Mouse (Mus musculus): Measurements from ENCODE around the gene U2surp. TPM values are rescaled to one million over a fixed set of nuclear protein-coding genes. Genes with fewer than 3 reads are reported as not detected.
"Not testable (repeated sequence)": the region's sequence is repeated elsewhere in the genome, so short reads cannot be mapped to it uniquely, and the experiment has no call there.

U2surp gene
- polyA plus RNA-seq, 1 experiment = 6.6 TPM

- H3K27me3 ChIP-seq (ENCODE audit: control insufficient read depth, insufficient read depth, low read length) = no peaks in the 10 kb centered on the region
- H3K27ac ChIP-seq (ENCODE audit: control insufficient read depth, insufficient read depth, low read length) = no peak overlapping the region
- DNase-seq = no peak
- no peaks in the 10 kb centered on the region for H3K4me1 ChIP-seq (replicated peaks; ENCODE audit: control insufficient read depth, insufficient read depth, low read length)
- TF ChIP-seq CTCF (IDR thresholded peaks at IDR 0.05; ENCODE audit: borderline replicate concordance, control insufficient read depth, extremely low read depth, insufficient read depth, low read length, poor library complexity) (no peak), POLR2A (IDR thresholded peaks at IDR 0.05; ENCODE audit: control insufficient read depth, extremely low read depth, insufficient read depth, low read length, poor library complexity) (no peak)
- no peak overlapping the region for H3K4me3 ChIP-seq (ENCODE audit: control insufficient read depth, insufficient read depth, low read length)
- H3K36me3 ChIP-seq (ENCODE audit: control insufficient read depth, insufficient read depth, low read length) = peaks cover 66% of the 10 kb centered on the region
Measured at GRCm38 (mm10) chr9:95488861-95489260, 22.9 kb downstream of the U2surp start.

DNA sequence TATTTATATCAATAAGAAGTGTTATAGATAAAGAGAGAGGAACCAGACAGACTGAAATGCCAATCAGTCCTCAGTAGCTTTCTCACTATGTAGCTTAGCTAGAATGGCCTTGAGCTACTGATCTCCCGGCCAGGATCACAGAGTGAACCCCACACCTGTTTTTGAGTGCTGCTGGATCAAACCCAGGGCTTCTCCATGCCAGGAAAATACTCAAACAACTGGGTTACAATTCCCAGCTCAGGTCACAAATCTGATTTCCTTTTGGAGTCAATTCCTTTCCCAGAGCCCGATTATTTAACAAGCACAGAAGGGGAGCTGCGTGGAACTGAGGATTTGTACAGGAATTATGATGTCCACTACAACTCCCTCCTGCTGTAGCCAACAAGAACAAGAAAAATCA is 31.8 kb downstream of the U2surp start:
- Histone ChIP-seq H3K27ac (ENCODE audit: control insufficient read depth, insufficient read depth, low read length) (no peak overlapping the region), H3K4me3 (ENCODE audit: control insufficient read depth, insufficient read depth, low read length) (no peak overlapping the region), H3K4me1 (replicated peaks; ENCODE audit: control insufficient read depth, insufficient read depth, low read length) (no peaks in the 10 kb centered on the region), H3K36me3 (ENCODE audit: control insufficient read depth, insufficient read depth, low read length) (peaks cover 80% of the 10 kb centered on the region), H3K27me3 (ENCODE audit: control insufficient read depth, insufficient read depth, low read length) (no peaks in the 10 kb centered on the region)
- 96% methylated on average over 3 of the region's 3 CpGs for WGBS
- DNase-seq = no peak
- TF ChIP-seq CTCF (IDR thresholded peaks at IDR 0.05; ENCODE audit: borderline replicate concordance, control insufficient read depth, extremely low read depth, insufficient read depth, low read length, poor library complexity) (no peak), POLR2A (IDR thresholded peaks at IDR 0.05; ENCODE audit: control insufficient read depth, extremely low read depth, insufficient read depth, low read length, poor library complexity) (no peak)

DNA sequence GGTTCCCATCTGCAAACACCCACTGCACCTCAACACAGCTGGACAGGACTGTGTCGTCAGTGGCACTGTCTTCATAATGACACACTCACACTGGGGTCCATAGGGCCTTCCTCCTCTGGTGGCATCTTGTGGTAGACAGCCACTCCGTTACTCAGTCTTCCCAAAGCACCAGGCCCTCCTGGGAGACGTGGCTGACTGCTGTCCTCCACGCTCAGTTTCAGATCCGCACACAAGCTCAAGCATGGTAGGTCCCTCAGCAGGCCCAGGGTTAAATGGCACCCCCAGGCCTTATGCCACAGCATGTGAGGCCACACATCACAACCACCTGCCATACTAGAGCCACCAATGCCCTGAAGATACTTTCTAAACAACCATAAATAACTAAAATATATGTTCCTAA is 33.4 kb downstream of the U2surp start:
- H3K36me3 ChIP-seq (ENCODE audit: control insufficient read depth, insufficient read depth, low read length) = peaks cover 76% of the 10 kb centered on the region
- TF ChIP-seq POLR2A (IDR thresholded peaks at IDR 0.05; ENCODE audit: control insufficient read depth, extremely low read depth, insufficient read depth, low read length, poor library complexity) (no peak), CTCF (IDR thresholded peaks at IDR 0.05; ENCODE audit: borderline replicate concordance, control insufficient read depth, extremely low read depth, insufficient read depth, low read length, poor library complexity) (no peak)
- H3K4me1 ChIP-seq (replicated peaks; ENCODE audit: control insufficient read depth, insufficient read depth, low read length) = no peaks in the 10 kb centered on the region
- WGBS = 95% methylated on average over 5 of the region's 5 CpGs
- no peak overlapping the region for H3K4me3 ChIP-seq (ENCODE audit: control insufficient read depth, insufficient read depth, low read length)
- H3K27ac ChIP-seq (ENCODE audit: control insufficient read depth, insufficient read depth, low read length) = no peak overlapping the region
- no peaks in the 10 kb centered on the region for H3K27me3 ChIP-seq (ENCODE audit: control insufficient read depth, insufficient read depth, low read length)
- DNase-seq = no peak

- Histone ChIP-seq H3K27ac (ENCODE audit: control insufficient read depth, insufficient read depth, low read length) (no peak overlapping the region), H3K36me3 (ENCODE audit: control insufficient read depth, insufficient read depth, low read length) (peaks cover 68% of the 10 kb centered on the region), H3K4me3 (ENCODE audit: control insufficient read depth, insufficient read depth, low read length) (no peak overlapping the region), H3K27me3 (ENCODE audit: control insufficient read depth, insufficient read depth, low read length) (no peaks in the 10 kb centered on the region), H3K4me1 (replicated peaks; ENCODE audit: control insufficient read depth, insufficient read depth, low read length) (no peaks in the 10 kb centered on the region)
- DNase-seq = no peak
- WGBS = 96% methylated on average over 1 of the region's 1 CpGs
- TF ChIP-seq CTCF (IDR thresholded peaks at IDR 0.05; ENCODE audit: borderline replicate concordance, control insufficient read depth, extremely low read depth, insufficient read depth, low read length, poor library complexity) (no peak), POLR2A (IDR thresholded peaks at IDR 0.05; ENCODE audit: control insufficient read depth, extremely low read depth, insufficient read depth, low read length, poor library complexity) (no peak)
Measured at GRCm38 (mm10) chr9:95472926-95473325, 38.9 kb downstream of the U2surp start.

- not testable (repeated sequence) for H3K4me3 ChIP-seq (ENCODE audit: control insufficient read depth, insufficient read depth, low read length); H3K27ac ChIP-seq (ENCODE audit: control insufficient read depth, insufficient read depth, low read length); H3K4me1 ChIP-seq (replicated peaks; ENCODE audit: control insufficient read depth, insufficient read depth, low read length); DNase-seq; H3K27me3 ChIP-seq (ENCODE audit: control insufficient read depth, insufficient read depth, low read length)
- 52% methylated on average over 7 of the region's 7 CpGs for WGBS
- H3K36me3 ChIP-seq (ENCODE audit: control insufficient read depth, insufficient read depth, low read length) = peaks cover 55% of the 10 kb centered on the region
Measured at GRCm38 (mm10) chr9:95469011-95469576, 42.7 kb downstream of the U2surp start.

GRCm38 (mm10) chr9:95464028-95464427 is 47.8 kb downstream of the U2surp start:
- TF ChIP-seq CTCF (IDR thresholded peaks at IDR 0.05; ENCODE audit: borderline replicate concordance, control insufficient read depth, extremely low read depth, insufficient read depth, low read length, poor library complexity) (no peak), POLR2A (IDR thresholded peaks at IDR 0.05; ENCODE audit: control insufficient read depth, extremely low read depth, insufficient read depth, low read length, poor library complexity) (no peak)
- WGBS = 98% methylated on average over 1 of the region's 1 CpGs
- Histone ChIP-seq H3K27me3 (ENCODE audit: control insufficient read depth, insufficient read depth, low read length) (no peaks in the 10 kb centered on the region), H3K36me3 (ENCODE audit: control insufficient read depth, insufficient read depth, low read length) (peaks cover 54% of the 10 kb centered on the region), H3K4me1 (replicated peaks; ENCODE audit: control insufficient read depth, insufficient read depth, low read length) (no peaks in the 10 kb centered on the region), H3K4me3 (ENCODE audit: control insufficient read depth, insufficient read depth, low read length) (no peak overlapping the region), H3K27ac (ENCODE audit: control insufficient read depth, insufficient read depth, low read length) (no peak overlapping the region)
- no peak for DNase-seq

DNA sequence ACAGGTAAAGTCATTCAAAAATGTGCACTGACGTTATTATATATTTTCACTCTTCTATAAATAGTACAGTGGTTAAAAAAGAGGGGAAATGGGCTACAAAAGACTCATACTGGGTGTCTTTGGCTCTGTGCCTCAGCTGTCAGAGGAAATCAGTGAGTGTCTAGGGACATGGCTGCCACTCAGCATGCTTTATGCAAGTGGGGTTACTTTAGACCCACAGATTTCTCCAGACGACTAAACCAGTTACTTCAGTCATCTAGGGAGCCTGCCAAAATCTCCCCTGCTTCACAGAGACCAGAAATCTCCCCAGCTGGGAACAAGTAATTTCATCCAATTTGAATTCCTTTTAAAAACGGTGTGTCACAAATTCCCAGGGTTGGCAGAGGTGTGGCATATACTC is 59.9 kb downstream of the U2surp start:
- TF ChIP-seq POLR2A (IDR thresholded peaks at IDR 0.05; ENCODE audit: control insufficient read depth, extremely low read depth, insufficient read depth, low read length, poor library complexity) = no peak
- Histone ChIP-seq H3K4me1 (replicated peaks; ENCODE audit: control insufficient read depth, insufficient read depth, low read length) (no peaks in the 10 kb centered on the region), H3K27me3 (ENCODE audit: control insufficient read depth, insufficient read depth, low read length) (no peaks in the 10 kb centered on the region), H3K4me3 (ENCODE audit: control insufficient read depth, insufficient read depth, low read length) (no peak overlapping the region), H3K36me3 (ENCODE audit: control insufficient read depth, insufficient read depth, low read length) (peaks cover 6% of the 10 kb centered on the region), H3K27ac (ENCODE audit: control insufficient read depth, insufficient read depth, low read length) (no peak overlapping the region)
- WGBS = 36% methylated on average over 3 of the region's 3 CpGs
- DNase-seq = no peak

Data from thymus, adult 2 months (tissue).